Mouse (Mus musculus): ENCODE results near the gene Fgf3.

GRCm38 (mm10) chr7:144793296-144793695 is 44.6 kb upstream of the Fgf3 start:
- TF ChIP-seq CTCF (IDR thresholded peaks at IDR 0.05; ENCODE audit: extremely low read depth, insufficient read depth, low read length) (no peak), POLR2A (IDR thresholded peaks at IDR 0.05; ENCODE audit: extremely low read depth, insufficient read depth, low read length) (no peak)
